Mouse (Mus musculus) right cerebral cortex, postnatal 14 days (tissue): ENCODE measurements around the gene Syn2.

Experiments used
- DNase-seq: peaks from one replicate; pipeline ENCODE4 v3.0.0; 2022

Syn2 gene

DNA sequence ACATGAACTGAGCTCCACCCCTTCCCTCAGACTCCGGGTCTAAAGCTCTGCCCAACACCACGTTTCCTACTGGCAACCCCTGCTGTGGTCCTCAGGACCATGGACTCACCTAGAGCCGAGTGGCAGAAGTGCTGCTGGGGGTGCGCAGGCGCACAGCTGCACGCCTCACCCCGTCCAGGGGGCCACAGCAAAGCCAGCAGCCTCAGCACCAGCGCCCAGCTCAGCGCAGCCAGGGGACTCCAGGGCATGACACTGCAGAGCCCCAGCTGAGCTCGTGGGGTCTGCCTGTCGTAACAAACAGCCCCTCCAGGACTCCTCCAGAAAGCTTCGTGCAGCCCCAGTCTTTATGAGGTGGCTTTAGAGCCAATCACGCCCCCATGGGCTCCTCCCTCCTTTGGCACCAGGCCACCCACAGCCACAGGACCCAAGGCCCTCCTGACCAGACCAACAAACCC, 116.9 kb downstream of the Syn2 start:
- DNase-seq, result peak; percentile 40

DNA sequence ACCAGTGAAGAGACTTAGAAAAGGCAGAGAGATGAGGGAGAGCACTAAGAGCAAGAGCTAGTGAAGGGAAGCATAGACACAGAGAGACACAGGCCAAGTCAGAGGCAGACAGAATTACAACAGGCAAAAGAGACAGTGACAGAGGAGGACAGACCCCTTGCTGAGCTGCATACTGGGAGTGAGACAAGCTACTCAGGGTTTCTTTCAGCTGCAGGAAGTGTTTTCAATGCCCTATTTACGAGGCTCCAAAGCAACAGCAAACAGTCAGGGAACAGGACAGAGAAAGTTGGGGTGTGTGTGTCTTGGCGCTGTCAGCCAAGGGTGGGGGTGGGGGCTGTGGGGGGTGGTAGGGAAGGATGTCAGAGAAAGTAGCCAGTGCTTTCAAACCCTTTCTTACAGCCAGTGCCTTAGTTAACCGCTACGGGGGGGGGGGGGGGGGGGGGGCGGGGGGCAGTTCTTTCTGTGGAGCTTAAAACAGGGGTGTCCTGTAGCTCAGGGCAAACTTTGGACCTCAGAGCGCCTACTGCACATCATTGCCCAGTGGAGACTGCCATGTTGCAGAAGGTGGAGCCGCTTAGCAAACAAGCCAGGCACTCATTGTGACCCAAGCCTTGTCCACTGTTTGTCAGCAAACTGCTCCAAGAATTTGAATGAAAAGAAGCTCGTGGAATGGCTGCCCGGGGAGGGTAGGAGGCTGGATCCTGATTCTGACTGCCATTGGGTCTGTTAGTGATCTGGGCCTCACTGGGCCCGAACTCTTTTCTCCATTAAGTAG, 117.6 kb downstream of the Syn2 start, which contains the start of gene Timp4:
Gene Timp4, minus strand, starts transcription at position 107 of the 775 bp plus-strand sequence.
- no peak for DNase-seq

DNA sequence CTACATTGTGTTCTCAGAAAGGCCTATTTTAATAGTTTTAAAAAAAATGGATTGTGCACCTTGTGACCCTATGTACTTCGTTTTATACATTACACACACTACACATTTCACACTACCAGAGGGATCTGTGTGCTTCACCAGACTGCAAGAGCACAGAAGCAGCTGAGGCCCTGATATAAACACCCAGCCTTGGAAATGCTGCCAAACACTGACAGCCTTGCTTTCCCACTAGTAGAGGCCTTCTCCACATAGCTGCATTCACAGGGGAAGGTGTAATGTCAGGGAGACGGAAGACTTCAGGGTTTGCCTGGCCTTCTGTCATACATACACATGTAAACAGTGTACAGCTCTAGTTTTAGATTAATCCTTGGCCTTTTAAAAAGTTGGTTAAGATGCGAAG, 120.5 kb downstream of the Syn2 start:
- no peak for DNase-seq

DNA sequence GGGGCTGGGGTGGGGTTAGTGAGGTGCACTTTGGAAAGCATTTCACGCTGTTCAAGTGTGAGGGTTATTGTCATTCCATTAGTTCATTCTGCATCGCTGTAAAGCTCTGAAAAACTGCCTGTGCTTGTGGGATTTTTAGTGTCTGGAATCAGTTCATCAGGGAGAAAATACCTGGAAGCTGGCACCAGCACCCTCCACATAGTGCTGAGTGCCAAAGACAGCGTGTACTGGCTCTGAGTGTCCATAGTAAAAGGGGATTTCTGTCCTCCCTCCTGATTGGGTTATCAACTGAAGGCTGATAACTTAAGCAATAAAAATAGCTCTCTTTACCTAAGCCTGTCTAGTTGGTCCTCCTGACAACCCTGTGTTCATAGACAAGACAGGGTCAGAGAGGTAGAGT, 125.8 kb downstream of the Syn2 start:
- DNase-seq, result no peak

DNA sequence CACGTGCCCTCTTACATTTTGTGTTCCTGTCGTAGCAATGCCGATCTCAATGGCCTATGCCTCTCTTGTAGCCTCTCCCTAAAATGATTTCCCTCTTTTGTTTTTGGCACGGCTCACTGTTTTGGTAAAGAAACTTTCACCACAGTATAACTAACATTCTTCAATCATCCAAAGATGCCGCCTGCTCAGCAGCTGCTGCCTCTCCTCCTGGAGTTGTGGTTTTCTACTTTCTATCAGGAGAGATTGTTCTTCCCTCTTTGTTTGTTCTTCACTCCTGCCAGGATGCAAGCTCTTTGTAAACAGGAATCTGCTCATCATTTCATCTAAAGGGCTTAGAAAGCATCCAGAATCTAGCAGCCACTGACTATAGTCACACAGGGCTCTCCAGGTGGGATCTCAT, 132.1 kb downstream of the Syn2 start:
- no peak for DNase-seq

DNA sequence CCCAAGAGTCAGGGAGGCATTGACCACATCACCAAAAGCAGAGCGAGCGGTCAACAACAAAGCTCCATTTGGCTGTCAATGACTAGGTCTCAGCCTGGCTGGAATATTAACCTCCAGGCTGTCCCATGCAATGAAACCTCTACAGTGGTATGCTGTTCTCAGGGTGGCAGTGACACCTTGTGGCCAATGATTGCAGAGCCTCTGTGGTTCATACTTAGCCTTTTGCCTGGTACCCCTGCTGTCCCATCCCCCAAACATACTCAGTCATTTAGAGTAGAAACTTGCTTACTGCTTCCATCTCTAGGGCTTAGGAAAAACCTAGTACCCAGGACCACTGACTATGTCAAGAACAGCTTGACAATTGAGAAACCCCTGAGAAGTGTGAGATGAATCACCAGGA, 133.2 kb downstream of the Syn2 start:
- peak; percentile 65 for DNase-seq

DNA sequence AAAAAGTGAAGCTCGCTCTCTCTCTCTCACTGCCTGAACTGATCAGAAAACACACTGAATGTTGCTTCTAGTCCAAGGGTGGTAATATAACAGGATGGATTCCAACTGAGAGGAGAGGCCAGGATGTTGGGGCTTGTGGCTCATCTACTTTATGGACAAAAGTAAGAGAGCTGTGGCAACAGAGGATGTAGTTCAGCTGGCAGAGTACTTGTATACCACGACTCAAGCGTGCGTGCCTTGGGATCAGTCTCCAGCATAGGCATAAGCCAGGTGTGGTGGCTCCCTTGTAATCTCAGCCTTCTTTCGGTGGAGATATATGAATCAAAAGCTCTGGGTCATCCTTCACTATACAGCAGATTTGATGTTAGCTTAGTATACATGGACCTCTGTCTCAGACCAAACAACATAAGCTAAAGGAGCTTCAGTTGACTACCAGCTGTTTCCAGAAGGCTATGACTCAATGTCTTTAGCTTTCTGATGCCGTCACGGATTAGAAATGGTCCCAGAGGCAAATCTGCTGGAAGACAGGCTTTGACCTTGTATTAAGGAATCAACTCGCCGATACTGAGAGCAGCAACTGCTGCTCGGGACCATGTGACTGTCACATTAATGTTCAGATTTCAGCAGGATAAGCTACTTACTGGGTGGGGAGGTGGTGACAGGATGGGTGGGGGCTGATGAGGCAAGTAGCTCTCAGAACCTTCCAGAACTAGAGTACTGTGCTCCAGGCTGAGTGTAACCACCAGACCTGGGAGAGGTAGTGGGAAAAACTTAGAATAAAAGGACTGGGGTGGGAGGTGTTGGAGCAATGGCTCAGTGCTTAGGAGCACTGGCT, 134.1 kb downstream of the Syn2 start:
- no peak for DNase-seq

DNA sequence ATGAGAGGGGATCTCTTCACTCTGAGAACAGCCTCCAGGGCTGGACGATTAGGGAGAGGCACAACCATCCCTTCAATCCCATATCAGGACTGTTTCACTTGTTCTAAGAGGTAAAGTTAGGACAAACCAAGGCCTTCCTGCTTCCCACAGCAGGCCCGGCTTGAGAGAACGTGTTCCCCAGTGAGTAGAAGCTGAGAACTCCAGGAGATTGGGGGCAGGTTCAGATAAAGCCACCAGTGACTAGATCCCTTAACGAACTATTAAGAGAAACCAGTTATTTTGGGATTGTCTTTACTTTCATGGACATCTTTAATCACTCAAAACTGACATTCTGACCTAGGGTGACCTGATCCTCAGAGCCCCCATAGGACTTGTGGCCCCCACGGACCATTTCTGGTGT, 134.9 kb downstream of the Syn2 start:
- DNase-seq, result no peak

DNA sequence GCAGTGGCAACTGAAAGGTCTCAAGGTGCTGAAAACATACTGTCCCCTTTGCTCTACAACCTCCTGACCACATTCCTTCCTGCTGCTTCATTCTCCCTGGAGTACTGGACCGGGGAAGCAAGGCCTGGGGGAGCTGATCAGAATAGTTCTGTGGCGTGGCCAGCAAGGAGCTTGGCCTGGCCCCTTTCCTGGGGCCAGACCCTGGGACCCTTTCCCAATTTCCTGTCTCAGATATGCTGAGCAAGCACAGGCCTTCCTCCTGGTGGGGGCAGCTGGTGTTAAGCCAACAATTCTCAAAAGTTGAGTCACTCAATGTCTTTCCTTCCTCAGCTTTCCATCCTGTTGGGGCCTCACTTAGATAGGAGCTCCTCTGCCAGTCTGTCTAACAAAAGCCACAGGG, 135.4 kb downstream of the Syn2 start:
- no peak for DNase-seq

DNA sequence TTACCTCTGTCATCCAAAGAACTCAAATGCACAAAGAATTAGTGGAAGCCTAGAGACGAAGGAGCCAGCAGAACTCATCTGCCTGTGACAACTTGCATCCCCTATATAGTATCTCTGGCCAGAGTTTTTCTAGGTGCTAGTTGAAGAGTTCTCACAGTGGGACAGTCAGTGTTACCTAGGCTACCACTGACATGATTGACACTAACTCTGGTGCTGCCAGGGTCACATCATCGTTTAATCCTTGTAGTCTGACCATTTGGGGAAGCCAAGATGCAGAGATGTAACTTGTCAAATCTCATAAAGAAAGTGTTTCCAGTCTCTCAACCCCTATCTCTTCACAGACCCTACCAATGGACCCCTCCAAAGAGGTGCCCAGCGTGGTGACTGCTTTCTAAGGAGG, 136.6 kb downstream of the Syn2 start:
- DNase-seq, result no peak

DNA sequence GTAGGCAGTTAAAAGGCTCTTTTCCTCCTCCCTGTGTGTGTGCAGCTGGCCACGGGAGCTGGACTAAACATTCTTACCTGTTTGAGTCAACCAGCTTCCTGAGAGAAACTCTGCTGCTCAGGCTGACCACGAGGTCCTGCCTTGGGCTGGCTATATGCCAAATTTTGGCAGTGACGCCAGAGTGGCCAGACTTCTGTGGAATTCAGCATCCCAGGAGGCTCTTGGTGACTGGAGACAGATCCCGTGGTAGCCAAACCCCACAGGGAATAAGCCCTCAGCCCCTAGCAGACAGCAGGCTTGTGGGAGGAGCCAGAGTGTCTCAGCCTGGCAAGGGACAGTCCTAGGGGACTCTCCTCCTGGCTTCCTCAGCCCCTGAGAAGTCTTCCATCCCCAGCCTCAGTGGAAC, 137.2 kb downstream of the Syn2 start:
- no peak for DNase-seq

DNA sequence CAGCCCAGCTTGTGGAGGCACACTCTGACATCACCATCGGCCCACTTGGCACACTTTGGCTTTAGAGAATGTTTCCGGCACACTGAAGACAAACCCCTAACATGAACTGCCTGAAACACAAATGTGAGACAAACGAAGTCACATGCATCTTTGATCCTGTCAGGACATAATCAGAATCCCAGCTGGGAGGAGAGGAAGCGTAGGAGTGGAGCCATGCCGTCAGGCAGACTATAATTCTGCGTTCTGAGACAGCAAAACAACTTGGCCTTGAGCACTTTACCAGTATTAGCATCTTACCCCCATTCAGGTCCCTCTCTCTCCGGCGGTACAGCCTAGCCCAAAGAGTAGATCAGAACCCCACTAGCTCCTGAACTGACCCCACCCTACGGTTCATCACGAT, 138.6 kb downstream of the Syn2 start:
- no peak for DNase-seq

DNA sequence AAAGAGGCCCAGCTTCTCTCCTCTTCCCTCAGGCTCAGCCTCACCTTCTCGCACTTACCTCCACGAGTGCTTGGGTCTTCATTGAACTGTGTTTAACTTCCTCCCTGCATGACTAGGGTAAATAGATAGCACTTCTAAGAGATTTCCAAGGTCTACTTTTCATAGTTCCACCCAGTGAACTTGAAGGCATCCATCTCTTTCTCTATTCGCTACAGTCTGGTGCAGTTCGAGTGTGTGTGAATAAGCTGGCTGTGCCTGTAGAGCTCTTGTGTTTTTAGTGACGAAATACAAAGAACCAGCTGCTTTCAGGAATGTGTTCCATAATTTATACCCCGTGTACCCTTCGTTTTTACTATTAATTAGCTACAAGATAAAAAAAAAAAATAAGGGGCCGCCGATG, 140.0 kb downstream of the Syn2 start:
- no peak for DNase-seq

DNA sequence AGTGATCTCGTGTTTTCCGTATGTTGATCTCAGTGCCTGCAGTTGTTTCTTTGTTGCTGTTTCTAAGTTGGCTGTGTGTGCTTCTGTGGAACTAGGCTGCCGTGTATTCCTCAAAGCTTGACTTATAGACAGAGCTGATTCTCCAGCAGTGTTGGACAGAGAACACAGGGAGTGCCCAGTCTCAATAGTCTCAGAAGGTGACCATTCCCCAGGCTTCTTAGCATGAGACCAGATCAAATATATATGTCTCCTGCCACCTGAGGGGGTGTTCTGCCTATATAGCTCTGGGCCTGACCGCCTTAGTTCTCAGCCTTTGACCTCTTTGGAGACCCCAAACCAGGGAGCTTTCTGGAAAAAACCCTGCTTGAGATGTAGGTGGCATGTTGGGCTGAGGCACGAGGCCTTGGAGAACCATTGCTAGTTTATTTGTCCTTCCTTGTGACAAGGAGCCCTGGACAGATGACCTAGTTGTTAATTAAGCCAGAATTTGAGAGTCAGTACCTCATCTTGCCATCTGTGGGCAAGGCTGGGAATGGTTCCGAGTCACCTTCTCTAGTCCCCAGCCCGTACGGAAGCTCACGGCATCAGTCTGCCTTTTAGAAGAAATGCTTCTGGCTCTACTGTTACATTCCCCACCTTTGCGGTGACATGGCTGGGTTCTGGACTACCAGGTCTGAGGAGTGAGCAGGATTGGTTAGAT, 140.6 kb downstream of the Syn2 start:
- DNase-seq, result no peak

DNA sequence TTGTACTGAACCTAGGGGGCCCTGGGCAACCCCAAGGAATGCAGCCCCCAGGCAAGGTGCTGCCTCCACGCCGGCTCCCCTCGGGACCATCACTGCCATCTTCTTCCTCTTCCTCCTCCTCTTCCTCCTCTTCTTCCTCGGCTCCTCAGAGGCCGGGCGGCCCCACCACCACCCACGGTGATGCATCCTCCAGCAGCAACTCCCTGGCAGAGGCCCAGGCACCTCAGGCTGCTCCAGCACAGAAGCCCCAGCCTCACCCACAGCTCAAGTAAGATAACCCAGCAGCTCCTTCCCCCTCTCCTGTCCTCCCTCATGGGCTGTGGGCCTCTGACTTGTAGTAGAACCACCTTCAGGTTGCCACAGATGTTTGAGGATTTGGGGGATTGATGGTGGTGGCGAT, 143.4 kb downstream of the Syn2 start:
- DNase-seq, result peak; percentile 36

DNA sequence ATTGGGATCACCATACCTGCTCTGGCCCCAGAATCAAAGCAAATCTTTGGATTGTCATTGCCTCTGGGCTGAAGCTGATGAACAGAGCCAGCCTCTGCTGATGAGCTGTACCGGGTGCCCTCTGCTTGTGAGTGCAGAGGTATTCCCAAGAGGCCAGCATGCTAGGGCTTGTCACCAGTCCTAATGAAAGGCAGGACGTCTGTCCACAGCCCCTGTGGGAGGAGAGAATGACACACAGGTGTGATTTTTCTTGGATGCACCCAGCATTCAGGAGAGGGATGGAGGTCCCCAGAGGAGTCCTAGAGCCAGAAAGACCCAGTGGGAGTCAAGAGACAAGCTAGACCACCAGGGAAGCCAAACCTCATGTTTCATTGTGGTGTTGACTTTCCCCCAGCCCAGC, 144.9 kb downstream of the Syn2 start:
- no peak for DNase-seq

DNA sequence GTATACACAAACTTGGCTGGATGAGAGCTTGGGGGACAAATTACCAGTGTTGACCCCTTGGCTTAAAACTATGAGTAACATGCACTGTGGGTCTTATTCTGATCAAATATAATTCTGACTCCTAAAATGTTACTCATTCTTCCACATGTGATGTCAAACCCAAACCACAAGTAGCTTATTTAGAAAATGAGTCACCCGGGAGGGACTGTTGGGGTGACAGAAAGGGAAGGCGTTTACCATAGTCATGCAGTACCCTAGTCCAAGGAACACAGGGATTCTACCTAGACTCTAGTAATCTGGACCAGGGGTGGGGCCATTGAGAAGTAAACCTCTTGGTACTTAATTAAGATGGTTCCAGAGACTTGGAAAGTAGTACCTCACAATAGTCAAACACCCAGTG, 149.5 kb downstream of the Syn2 start:
- DNase-seq, result no peak

DNA sequence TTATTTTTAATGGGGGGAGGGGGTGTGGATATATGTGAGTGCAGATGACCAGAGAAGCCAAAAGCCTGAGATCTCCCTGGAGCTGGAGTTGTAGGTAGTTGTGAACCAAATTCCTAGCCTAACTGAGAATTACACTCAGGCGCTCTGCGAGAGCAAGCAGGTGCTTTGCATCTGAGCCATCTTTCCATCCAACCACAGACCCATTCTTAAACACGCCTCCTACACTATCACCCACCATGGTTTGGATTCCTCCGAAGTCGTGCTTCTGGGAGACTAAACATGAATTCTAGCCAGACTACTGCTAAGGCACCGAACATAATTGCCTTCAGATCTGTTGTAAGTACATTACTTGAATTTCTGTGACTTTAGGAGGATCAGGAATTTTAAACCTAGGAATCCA, 151.7 kb downstream of the Syn2 start:
- DNase-seq, result peak; percentile 28

DNA sequence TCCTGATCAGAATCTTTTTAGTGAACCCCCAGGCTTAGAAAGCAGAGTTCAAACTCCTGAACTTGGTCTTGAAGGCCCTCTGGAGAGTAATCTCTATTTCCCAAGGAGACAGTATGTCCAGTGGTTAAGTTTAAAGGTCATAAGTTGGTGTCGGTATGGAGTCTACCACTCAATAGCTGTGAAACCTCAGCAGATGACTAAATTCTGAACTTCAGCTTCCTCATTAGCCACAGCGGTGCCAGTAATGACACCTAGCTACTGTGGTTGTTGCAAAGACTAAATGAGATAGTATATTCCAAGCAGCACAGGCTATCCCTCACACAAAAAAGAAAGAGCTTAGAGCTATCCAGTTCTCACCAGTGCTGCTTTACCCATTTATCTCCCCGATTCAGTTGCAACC, 153.5 kb downstream of the Syn2 start:
- DNase-seq, result no peak

DNA sequence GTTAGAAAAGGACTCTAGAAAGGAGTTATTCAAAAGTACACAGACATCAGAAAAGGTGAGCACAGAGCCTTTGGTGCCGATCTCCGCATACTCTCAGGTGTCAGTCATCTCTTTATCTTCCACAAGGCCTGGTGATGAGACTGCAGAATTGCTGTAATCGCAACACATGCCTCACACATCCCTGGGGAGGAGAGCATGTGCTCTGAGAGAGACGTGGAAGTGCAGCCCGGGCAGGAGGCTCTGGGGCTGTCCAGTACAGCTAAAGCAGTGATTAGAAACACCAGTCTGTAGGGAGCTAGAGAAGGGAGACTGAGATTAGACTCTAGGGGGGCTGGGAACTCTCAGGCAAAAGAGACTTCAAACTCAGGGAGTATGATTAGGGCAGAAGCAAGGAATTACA, 155.9 kb downstream of the Syn2 start:
- DNase-seq, result no peak

DNA sequence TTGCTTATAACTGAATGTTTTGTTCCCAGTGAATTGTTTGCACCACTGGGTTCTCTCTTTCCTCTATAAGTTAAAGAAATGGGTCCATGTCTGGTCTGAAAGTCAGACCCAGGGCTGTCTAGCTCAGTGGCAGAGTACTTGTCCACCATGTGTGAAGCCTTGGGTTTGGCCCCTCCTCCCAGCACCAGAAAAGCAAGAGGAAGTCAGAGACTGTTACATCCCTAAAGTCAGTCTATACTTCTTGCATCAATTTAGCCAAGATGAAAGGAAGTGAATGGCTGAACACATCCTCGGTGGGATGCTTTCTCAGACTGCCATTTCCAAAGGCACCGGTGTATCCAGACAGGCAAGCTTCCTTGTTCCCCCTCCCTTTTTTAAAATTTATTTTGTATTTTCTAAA, 156.4 kb downstream of the Syn2 start:
- no peak for DNase-seq

DNA sequence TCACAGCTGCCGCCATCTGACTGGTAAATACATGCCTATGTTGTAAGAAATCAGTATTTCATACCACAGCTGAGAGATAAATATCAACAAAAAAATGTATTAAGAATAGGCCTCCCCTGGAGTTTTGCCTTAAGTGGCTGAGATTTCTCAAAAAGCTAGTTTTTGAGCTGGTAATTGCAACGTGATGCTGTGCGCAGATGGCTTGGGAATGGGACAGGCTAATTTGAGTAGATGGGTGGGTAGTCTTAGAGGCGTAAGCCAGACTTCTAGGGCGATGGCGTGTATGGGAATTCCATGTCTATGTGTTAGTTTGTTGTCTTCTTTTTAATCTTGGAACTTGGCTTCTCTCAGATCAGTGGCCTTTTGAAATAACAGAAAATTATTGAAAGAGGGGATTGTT, 157.1 kb downstream of the Syn2 start:
- DNase-seq, result no peak

DNA sequence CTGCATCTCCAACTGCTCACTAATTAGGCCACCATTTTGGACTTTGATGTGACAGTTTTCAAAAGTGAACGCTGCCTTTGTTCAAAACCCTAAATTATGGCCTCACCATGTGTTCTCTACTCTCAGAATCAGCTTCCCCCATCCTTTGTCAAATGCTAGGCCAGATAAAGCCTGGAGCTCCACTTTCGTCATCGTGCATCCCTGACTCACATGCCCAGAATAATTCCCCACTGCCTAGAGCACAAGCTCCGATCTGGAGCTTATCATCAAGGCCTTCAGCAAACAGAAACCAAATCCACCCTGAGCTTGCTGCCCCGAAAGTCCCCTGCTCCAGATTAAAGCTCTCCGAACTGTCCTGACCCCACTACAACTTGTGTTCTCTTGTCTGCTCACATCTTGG, 157.9 kb downstream of the Syn2 start:
- no peak for DNase-seq

DNA sequence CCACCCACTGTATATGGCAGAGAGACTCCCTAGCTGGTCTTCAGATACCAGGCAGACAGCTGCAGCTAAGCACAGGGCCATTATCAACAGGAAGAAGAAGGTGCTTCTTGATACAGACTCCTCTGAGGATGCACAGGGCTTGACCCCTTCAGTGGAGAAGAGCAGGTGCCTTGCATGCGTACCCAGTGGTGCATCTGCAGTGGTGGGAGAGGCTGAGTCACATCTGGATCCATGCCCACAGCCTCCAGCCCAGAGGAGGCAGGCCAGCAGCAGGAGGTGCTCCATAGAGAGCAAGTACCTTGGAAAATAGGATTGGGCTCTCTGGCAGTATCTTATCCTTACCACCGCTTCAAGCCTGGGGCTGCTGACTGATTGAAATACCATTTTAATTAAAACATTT, 159.2 kb downstream of the Syn2 start:
- DNase-seq, result no peak
